Mouse (Mus musculus): ENCODE data around the gene Gm49450.

DNA sequence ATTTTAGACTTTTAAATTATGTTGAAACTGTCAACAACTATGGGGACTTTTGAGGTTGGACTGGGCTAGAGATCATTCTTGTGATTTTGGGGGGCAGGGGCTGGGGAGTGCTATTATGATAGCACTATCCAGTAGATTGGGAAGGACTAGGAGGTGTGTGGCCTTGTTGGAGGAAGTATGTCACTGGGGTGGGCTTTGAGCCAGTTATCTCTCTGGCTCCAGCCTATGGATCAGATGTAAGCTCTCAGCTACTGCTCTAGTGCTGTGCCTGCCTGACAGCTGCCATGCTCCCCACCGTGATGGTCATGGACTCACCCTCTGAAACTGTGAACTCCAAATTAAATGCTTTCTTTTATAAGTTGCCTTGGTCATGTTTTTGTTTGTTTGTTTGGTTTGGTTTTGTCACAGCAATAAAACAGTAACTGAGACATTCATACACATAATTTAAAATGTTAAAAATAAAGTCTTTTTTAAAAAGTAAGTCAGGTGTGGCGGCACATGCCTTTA is 30.3 kb downstream of the Gm49450 start:
- no peak for TF ChIP-seq CEBPB (IDR thresholded peaks at IDR 0.05; ENCODE audit: low read depth)
- TF ChIP-seq CTCF (IDR thresholded peaks at IDR 0.05; ENCODE audit: control insufficient read depth, insufficient read depth, insufficient read length): no peak
- no peak for TF ChIP-seq MYOG (IDR thresholded peaks at IDR 0.05; ENCODE audit: control insufficient read depth, extremely low read depth, insufficient read length)
- no peak for TF ChIP-seq USF1 (IDR thresholded peaks at IDR 0.05; ENCODE audit: low read depth)
